Mouse (Mus musculus) C2C12 (cell line): ENCODE measurements around the gene Gm29427. TPM values are rescaled to one million over a fixed set of nuclear protein-coding genes. Genes with fewer than 3 reads are reported as not detected.
A peak's percentile ranks its signal among the peaks of the same experiment; 100 is the strongest.

ENCODE experiments used
- H3K27me3 ChIP-seq: one replicate; pipeline ENCODE4 v1.6.1; 2011; ENCODE audit not compliant: control insufficient read depth, insufficient read depth, insufficient read length
- H3K36me3 ChIP-seq: one replicate; pipeline ENCODE4 v1.6.1; 2011; ENCODE audit not compliant: control insufficient read depth, insufficient read depth
- H3K4me3 ChIP-seq: one replicate; pipeline ENCODE4 v1.5.1; 2011; ENCODE audit warnings: mild to moderate bottlenecking, control low read depth; ENCODE audit not compliant: poor library complexity, insufficient read depth, severe bottlenecking
- H3K79me2 ChIP-seq: one replicate; pipeline ENCODE4 v1.6.1; 2011; ENCODE audit not compliant: control insufficient read depth, insufficient read depth
- H3K79me3 ChIP-seq: one replicate; pipeline ENCODE4 v1.6.1; 2011; ENCODE audit warnings: low read depth, control low read depth
- H3ac ChIP-seq: one replicate; pipeline ENCODE3; 2011; ENCODE audit warnings: low read depth; ENCODE audit not compliant: control insufficient read depth, insufficient read length
- CEBPB ChIP-seq: IDR thresholded peaks from one replicate; pipeline ENCODE4 v1.6.1; 2011; ENCODE audit warnings: low read depth, mild to moderate bottlenecking, control low read depth, moderate library complexity
- CTCF ChIP-seq: IDR thresholded peaks from one replicate; pipeline ENCODE4 v1.5.1; 2011; ENCODE audit not compliant: control insufficient read depth, insufficient read depth, insufficient read length
- FOSL1 ChIP-seq: IDR thresholded peaks from one replicate; pipeline ENCODE4 v1.8.0; 2011; ENCODE audit warnings: mild to moderate bottlenecking, low read length; ENCODE audit not compliant: poor library complexity, insufficient read depth, severe bottlenecking
- MAX ChIP-seq: IDR thresholded peaks from one replicate; pipeline ENCODE4 v1.6.1; 2011; ENCODE audit warnings: mild to moderate bottlenecking, control low read depth
- MYOD1 ChIP-seq: IDR thresholded peaks from one replicate; pipeline ENCODE4 v1.6.1; 2011; ENCODE audit warnings: low read depth; ENCODE audit not compliant: control insufficient read depth, insufficient read length
- MYOG ChIP-seq: IDR thresholded peaks from one replicate; pipeline ENCODE4 v1.6.1; 2011; ENCODE audit not compliant: control insufficient read depth, insufficient read length; ENCODE audit errors: extremely low read depth
- USF1 ChIP-seq: IDR thresholded peaks from one replicate; pipeline ENCODE4 v1.6.1; 2011; ENCODE audit warnings: low read depth, mild to moderate bottlenecking, control low read depth, moderate library complexity
- polyA plus RNA-seq: library from polyadenylated mRNA; unstranded; fragments of >200 nt; fragmentation: generic; extraction: Trizol; gene quantifications from one replicate; pipeline ENCODE4 v1.2.1, GENCODE M21; 2012; ENCODE audit warnings: missing spikeins

The Gm29427 gene
- polyA plus RNA-seq, 1 experiment = not detected

DNA sequence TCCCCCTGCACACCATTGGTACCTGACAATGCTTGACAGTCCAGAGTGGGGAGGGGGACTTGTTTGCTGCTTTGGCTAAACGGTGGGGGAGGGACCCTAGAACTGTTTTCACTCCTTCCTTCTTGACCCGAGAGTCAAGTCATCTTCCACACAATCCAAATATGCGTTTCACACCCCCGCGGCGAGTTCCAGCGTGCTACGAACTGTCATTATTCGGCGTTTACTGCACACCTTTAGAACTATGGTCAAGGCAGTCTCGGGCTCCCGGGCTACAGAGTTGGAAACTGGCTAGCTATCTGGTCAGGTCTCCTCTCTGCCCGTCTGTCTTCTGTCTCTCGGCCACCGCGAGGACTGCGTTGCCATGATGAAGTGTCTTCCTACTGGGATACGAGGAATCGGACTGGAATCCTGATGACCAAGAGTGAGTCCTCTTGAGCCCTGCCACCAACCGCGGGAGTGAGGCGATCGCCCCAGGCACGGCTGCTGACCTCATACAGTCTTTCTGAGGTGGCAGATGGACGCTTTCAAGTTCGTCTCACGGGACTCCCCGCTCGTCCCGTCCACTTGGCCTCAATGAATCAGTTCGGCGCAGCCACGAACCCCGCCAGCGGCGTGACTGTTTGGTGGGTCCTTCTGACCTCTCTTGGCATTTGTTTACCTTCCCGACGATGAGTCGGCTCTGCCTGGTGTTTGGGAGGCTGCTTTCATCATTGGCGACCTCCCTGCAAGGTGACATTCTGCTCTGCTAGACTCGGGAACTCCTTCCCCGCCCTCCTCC is 1.1 kb upstream of the Gm29427 start:
- Histone ChIP-seq H3K36me3 (peaks cover 21% of the 10 kb centered on the region), H3K79me2 (peaks cover 57% of the 10 kb centered on the region), H3K4me3 (peak overlapping the region; percentile 88), H3K79me3 (peaks cover 38% of the 10 kb centered on the region), H3K27me3 (no peaks in the 10 kb centered on the region), H3ac (peak overlapping the region; percentile 80)
- TF ChIP-seq CTCF = no peak
- no peak for TF ChIP-seq MAX
- no peak for TF ChIP-seq FOSL1
- no peak for TF ChIP-seq MYOD1
- no peak for TF ChIP-seq CEBPB
- no peak for TF ChIP-seq USF1
- no peak for TF ChIP-seq MYOG

DNA sequence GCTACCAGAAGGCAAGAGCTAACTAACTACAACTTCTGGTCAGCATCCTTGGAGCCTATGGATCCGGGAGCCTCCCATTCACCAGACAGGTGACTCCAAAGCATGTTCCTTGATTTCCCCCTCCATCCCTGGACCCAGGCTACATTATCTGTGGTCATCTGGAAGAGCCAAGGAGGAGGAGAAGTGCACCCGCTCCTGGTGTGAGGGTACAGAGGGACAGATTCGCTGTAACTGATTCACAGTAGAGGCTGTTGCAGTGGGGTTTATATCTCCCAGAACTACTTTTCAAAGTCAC is 566 bp upstream of the Gm29427 start:
- H3K27me3 ChIP-seq = no peaks in the 10 kb centered on the region
- TF ChIP-seq CTCF = no peak
- no peak for TF ChIP-seq USF1
- no peak for TF ChIP-seq MYOG
- TF ChIP-seq MYOD1 = no peak
- TF ChIP-seq FOSL1 = no peak
- H3K4me3 ChIP-seq = peak overlapping the region; percentile 88
- peaks cover 51% of the 10 kb centered on the region for H3K79me2 ChIP-seq
- peaks cover 38% of the 10 kb centered on the region for H3K79me3 ChIP-seq
- H3ac ChIP-seq = peak overlapping the region; percentile 80
- peaks cover 21% of the 10 kb centered on the region for H3K36me3 ChIP-seq

DNA sequence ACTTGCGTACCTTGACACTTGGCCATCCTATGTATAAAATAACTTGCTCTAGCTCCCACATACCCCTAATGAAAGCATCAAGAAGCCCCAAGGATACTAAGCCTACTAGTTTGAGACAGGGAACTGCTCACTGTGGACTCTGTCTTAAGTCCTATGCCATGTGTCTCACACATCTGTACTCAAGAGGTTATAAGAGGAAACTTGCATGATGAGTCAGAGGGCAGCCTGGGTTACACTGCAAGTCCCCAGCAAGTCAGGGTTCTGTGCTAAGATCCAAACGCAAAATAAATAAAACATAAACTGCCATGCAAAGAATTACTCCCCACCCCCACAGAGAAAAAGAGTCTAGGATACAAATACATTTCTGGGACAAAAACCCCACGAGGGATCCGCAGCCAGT is 1.6 kb downstream of the Gm29427 start:
- H3K4me3 ChIP-seq = no peak overlapping the region
- H3K79me3 ChIP-seq = peaks cover 17% of the 10 kb centered on the region
- no peak overlapping the region for H3ac ChIP-seq
- H3K79me2 ChIP-seq = peaks cover 30% of the 10 kb centered on the region
- H3K36me3 ChIP-seq = peaks cover 5% of the 10 kb centered on the region
- TF ChIP-seq MYOG (no peak), CEBPB (no peak), MAX (no peak)
- H3K27me3 ChIP-seq = no peaks in the 10 kb centered on the region

DNA sequence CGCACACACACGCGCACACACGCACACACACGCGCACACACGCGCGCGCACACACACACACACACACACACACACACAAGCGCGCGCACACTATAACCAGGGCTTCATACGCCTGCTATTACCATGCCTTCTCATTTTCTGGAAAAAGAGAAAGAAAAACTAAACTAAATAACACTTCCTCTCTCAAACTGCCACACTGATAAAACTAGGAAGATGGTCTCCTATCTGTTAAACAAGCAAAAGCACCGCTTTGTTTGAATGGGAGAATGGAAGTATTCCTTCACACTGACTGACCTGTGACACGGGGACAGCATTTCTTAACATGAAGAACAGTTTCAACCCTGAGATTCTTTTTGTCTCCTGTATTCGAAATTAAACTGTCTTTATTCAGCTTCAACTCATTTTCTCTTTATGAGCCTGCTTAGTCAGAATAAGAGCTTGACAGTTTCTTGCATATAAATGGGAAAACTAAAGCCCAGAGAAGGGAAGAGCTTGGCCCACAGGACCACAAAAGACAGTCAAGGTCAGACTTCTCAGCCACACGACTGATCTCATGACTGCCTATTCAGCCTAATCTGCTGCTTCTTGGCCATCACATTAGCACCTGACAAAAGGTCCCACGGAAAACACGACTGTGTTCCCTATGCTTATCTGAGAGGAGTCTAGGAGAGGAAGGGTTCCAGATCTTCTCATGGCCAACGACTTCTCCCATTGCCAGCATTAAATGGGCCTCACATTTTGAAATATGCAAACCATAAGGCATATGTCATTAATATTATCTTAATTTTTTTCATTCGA is 5.1 kb downstream of the Gm29427 start:
- no peaks in the 10 kb centered on the region for H3K27me3 ChIP-seq
- no peak overlapping the region for H3ac ChIP-seq
- H3K36me3 ChIP-seq = peaks cover 8% of the 10 kb centered on the region
- no peaks in the 10 kb centered on the region for H3K79me2 ChIP-seq
- H3K4me3 ChIP-seq = no peak overlapping the region
- no peaks in the 10 kb centered on the region for H3K79me3 ChIP-seq
- TF ChIP-seq MAX (no peak), MYOG (no peak), USF1 (no peak), MYOD1 (no peak), FOSL1 (no peak), CTCF (no peak), CEBPB (no peak)

DNA sequence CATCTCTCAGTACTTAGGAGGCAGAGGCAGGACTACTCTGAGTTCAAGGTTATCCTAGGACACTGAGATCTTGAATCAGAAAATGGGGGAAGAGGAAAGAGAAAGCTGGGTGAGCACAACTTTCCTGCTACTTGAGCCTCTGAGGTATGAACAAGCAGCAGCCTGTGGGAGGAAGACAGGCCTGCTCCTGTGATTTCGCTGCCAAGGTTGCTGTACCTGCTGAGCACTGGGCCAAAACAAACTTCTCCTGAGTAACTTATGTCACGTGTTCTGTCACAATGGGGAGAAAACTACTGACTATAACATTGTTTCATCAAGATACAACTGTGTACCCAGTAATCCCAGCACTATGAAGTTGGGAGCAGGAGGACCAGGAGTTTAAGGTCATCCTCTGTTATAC is 12.0 kb downstream of the Gm29427 start:
- TF ChIP-seq CTCF = no peak
- TF ChIP-seq FOSL1 = no peak
- no peak for TF ChIP-seq MYOD1
- TF ChIP-seq USF1 = no peak
- no peak for TF ChIP-seq MAX
- no peak for TF ChIP-seq CEBPB
- TF ChIP-seq MYOG = no peak

DNA sequence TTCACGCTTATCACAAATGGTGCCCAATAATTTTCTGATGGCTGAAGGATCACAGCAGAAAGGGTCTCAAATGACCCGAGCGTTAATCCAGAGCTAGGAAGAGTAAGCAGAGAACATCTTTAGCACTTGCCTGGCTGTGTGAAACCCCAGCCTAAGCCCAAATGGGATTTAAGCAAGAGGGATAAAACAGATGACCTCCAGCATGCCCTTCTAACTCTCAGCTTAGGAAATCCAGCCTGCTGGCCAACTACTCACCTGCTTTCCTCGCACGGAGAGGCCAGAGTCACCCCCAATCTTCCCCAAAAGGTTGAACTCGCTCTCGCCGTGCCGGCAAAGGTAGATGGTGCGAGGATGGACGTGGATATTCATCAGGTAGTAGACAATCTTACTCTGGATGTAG is 13.6 kb downstream of the Gm29427 start:
- TF ChIP-seq MAX (no peak), CTCF (no peak), FOSL1 (no peak), USF1 (no peak), CEBPB (no peak), MYOG (no peak), MYOD1 (no peak)
- Histone ChIP-seq H3K79me3 (no peaks in the 10 kb centered on the region), H3K4me3 (no peak overlapping the region), H3K36me3 (peaks cover 57% of the 10 kb centered on the region), H3K79me2 (no peaks in the 10 kb centered on the region), H3ac (no peak overlapping the region), H3K27me3 (no peaks in the 10 kb centered on the region)

More for the DNA sequence above, 12.0 kb downstream of the Gm29427 start:
- H3K4me3 ChIP-seq = no peak overlapping the region
- no peak overlapping the region for H3ac ChIP-seq
- no peaks in the 10 kb centered on the region for H3K27me3 ChIP-seq
- peaks cover 46% of the 10 kb centered on the region for H3K36me3 ChIP-seq
- no peaks in the 10 kb centered on the region for H3K79me2 ChIP-seq
- no peaks in the 10 kb centered on the region for H3K79me3 ChIP-seq
